Mouse (Mus musculus) MEL (cell line): ENCODE data around the gene Vsir.

Experiments
- CTCF ChIP-seq, 3 experiments: IDR thresholded peaks in 2 of 3; conservative IDR thresholded peaks in 1 of 3; 2 replicates each; pipeline ENCODE4 v1.5.1; 2011 to 2012; ENCODE audit warnings: low read length in 3 of 3, low read depth in 2 of 3, mild to moderate bottlenecking in 2 of 3, improper control_type of control experiment in 1 of 3, inconsistent platforms in 1 of 3, mixed read lengths in 1 of 3, moderate library complexity in 1 of 3; ENCODE audit not compliant: control insufficient read depth in 1 of 3, insufficient read depth in 1 of 3, poor library complexity in 1 of 3, severe bottlenecking in 1 of 3
- EP300 ChIP-seq, 2 experiments: IDR thresholded peaks; 2 replicates each; pipeline ENCODE4 v1.6.1; 2011; ENCODE audit warnings: improper control_type of control experiment in 2 of 2, low read length in 2 of 2, low read depth in 1 of 2, mild to moderate bottlenecking in 1 of 2
- JUND ChIP-seq: IDR thresholded peaks from 2 replicates; pipeline ENCODE4 v1.6.1; 2011; ENCODE audit warnings: low read depth, mild to moderate bottlenecking, improper control_type of control experiment, low read length
- KAT2A ChIP-seq: conservative IDR thresholded peaks from 2 replicates; pipeline ENCODE4 v1.6.1; 2012; ENCODE audit warnings: low read depth, low read length, improper control_type of control experiment, inconsistent platforms
- MYB ChIP-seq: IDR thresholded peaks from 2 replicates; pipeline ENCODE4 v1.6.1; 2011; ENCODE audit warnings: mild to moderate bottlenecking, low read depth, low read length, improper control_type of control experiment
- TBP ChIP-seq: IDR thresholded peaks from 2 replicates; pipeline ENCODE4 v1.8.0; 2011; ENCODE audit warnings: low read depth, low read length, improper control_type of control experiment
- ZMIZ1 ChIP-seq: IDR thresholded peaks from 2 replicates; pipeline ENCODE4 v1.6.1; 2012; ENCODE audit warnings: low read depth, mild to moderate bottlenecking, inconsistent platforms, low read length, improper control_type of control experiment, moderate library complexity

- no peak for TF ChIP-seq ZMIZ1
- TF ChIP-seq JUND, result no peak
- TF ChIP-seq CTCF (IDR thresholded peaks at IDR 0.05 in 2 of 3, conservative IDR thresholded peaks at IDR 0.05 in 1 of 3; ENCODE audit: control insufficient read depth in 1 of 3, insufficient read depth in 1 of 3, low read depth in 2 of 3, low read length in 3 of 3, poor library complexity in 1 of 3, severe bottlenecking in 1 of 3), result no peak
- TF ChIP-seq MYB, result no peak
- no peak for TF ChIP-seq EP300 (IDR thresholded peaks at IDR 0.05; ENCODE audit: low read depth in 1 of 2, low read length in 2 of 2)
- no peak for TF ChIP-seq TBP
- no peak for TF ChIP-seq KAT2A
These were observed 4.6 kb downstream of the Vsir start for GRCm38 (mm10) chr10:60351248-60351647.
